Mouse (Mus musculus): ENCODE measurements around the gene Stambpl1. TPM values are rescaled to one million over a fixed set of nuclear protein-coding genes. Genes with fewer than 3 reads are reported as not detected.
A peak's percentile ranks its signal among the peaks of the same experiment; 100 is the strongest.

Stambpl1 gene
- polyA plus RNA-seq, 1 experiment from 2014 or later, result 5.7 TPM

DNA sequence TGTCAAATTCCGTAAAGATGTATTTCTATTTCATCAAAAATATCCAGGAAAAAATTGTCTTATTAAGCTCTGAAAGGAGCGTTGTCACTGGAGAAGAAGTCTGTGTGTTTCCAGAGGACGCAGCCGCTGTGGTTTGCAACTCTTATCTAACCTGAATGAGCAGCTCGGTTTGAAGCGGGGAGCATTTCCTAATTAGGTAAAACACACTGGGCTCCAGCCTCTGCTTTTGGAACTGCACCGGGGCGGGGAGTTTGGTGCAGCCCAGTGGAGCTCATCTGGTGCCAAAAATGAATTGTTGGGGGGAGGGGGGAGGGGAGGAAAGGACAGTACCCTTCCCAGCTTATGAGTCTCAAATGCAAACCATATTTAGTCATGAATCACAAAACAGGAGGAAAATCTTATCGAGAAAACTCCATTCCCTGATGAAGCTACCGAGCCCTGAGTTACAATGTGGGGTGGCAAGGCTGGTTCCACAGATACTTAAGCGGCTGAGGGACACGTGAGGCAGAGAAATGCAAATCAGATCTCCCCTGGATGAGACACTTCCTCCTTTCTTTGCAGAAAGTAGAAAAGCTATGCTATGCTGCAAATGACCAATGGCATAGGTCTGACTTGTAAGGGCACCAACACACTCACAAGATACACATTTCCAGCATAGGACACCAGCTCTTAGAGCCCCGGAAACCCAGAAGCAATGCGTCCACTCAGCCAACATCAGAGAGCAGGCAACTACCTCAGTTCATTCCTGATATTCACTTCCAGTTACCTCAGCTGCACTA, 62.3 kb downstream of the Stambpl1 start:
- Histone ChIP-seq H3K9ac (ENCODE audit: low read depth, low read length) (no peak overlapping the region), H3K27me3 (replicated peaks; ENCODE audit: control insufficient read depth, insufficient read depth, low read length) (no peaks in the 10 kb centered on the region), H3K9me3 (ENCODE audit: control insufficient read depth, low read length) (no peaks in the 10 kb centered on the region), H3K27ac (ENCODE audit: low read depth, low read length) (no peak overlapping the region), H3K36me3 (ENCODE audit: control insufficient read depth, insufficient read depth, low read length) (no peaks in the 10 kb centered on the region), H3K4me2 (peak overlapping the region; percentile 41), H3K4me1 (replicated peaks; ENCODE audit: control insufficient read depth, insufficient read depth, low read length) (no peaks in the 10 kb centered on the region; the same call in none of the 2 replicates), H3K4me3 (ENCODE audit: low read depth, low read length) (0 out of 2 replicates have a peak overlapping the region, but pooled peaks have one; percentile 3)
- WGBS, result 25% methylated on average over 14 of the region's 14 CpGs
- DNase-seq (ENCODE audit: low spot score) (no peak), ATAC-seq (replicated peaks; ENCODE audit: low FRiP score) (no peak)

DNA sequence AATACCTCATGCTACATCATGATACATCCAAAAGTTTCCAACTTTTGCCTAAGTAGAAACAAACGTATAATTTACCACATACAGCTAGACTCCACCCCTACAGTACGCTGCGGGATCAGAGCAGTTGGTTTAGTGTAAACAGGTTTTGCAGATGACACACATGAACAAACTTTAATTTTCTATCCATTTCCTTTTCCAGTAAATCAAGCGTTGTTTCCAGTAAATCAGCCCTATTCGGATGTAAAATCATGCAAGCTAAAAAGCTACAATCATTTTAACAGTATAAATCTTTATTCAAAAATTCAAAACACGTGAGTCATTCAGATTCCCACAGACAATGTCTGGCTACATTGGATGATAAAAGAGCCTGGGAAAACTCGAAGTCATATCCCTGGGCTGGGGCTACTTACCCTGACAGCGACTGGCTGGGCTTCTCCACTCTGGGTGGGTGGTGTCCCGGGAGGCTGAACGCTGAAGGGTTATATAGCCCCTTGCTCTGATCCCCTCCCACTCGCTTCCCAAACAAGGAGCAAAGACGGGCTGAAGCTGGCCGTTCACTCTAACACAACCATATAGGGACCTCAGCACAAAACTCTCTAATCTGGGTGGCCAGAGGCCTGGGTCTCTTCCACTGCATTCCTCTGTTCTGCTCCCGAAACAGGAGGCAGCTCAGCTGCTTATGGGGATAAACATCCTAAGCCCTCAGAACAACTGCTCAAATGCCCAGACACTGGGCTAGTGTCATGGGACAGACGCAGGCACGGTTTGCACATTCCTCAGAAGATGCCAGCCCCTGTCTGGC, 63.1 kb downstream of the Stambpl1 start, which contains the start of gene Acta2:
Gene Acta2, minus strand, starts transcription at position 711 of the 802 bp plus-strand sequence.
- DNase-seq (ENCODE audit: low spot score) (no peak), ATAC-seq (replicated peaks; ENCODE audit: low FRiP score) (no peak)
- H3K4me3 ChIP-seq (ENCODE audit: low read depth, low read length), result no peak within 1 kb of the TSS

GRCm38 (mm10) chr19:34256149-34256548, 64.1 kb downstream of the Stambpl1 start:
- Histone ChIP-seq H3K4me3 (ENCODE audit: low read depth, low read length) (no peak overlapping the region), H3K27ac (ENCODE audit: low read depth, low read length) (no peak overlapping the region), H3K4me1 (replicated peaks; ENCODE audit: control insufficient read depth, insufficient read depth, low read length) (no peaks in the 10 kb centered on the region; the same call in none of the 2 replicates), H3K9ac (ENCODE audit: low read depth, low read length) (no peak overlapping the region), H3K9me3 (ENCODE audit: control insufficient read depth, low read length) (no peaks in the 10 kb centered on the region), H3K36me3 (ENCODE audit: control insufficient read depth, insufficient read depth, low read length) (no peaks in the 10 kb centered on the region), H3K27me3 (replicated peaks; ENCODE audit: control insufficient read depth, insufficient read depth, low read length) (no peaks in the 10 kb centered on the region), H3K4me2 (no peak overlapping the region)
- WGBS, result 85% methylated on average over 5 of the region's 5 CpGs
- no peak for DNase-seq (ENCODE audit: low spot score)
- ATAC-seq (replicated peaks; ENCODE audit: low FRiP score), result no peak

More for the DNA sequence above, 63.1 kb downstream of the Stambpl1 start, which contains the start of gene Acta2:
- Histone ChIP-seq H3K9me3 (ENCODE audit: control insufficient read depth, low read length) (no peaks in the 10 kb centered on the region), H3K4me1 (replicated peaks; ENCODE audit: control insufficient read depth, insufficient read depth, low read length) (no peaks in the 10 kb centered on the region; the same call in none of the 2 replicates), H3K27me3 (replicated peaks; ENCODE audit: control insufficient read depth, insufficient read depth, low read length) (no peaks in the 10 kb centered on the region), H3K36me3 (ENCODE audit: control insufficient read depth, insufficient read depth, low read length) (no peaks in the 10 kb centered on the region), H3K27ac (ENCODE audit: low read depth, low read length) (no peak within 1 kb of the TSS), H3K4me2 (peak within 1 kb of the TSS; percentile 41), H3K9ac (ENCODE audit: low read depth, low read length) (no peak within 1 kb of the TSS)
- 64% methylated on average over 16 of the region's 16 CpGs for WGBS

- WGBS, result 81% methylated on average over 2 of the region's 2 CpGs
- H3K36me3 ChIP-seq (ENCODE audit: control insufficient read depth, insufficient read depth, low read length), result no peaks in the 10 kb centered on the region
- no peak overlapping the region for H3K4me3 ChIP-seq (ENCODE audit: low read depth, low read length)
- no peaks in the 10 kb centered on the region; the same call in none of the 2 replicates for H3K4me1 ChIP-seq (replicated peaks; ENCODE audit: control insufficient read depth, insufficient read depth, low read length)
- ATAC-seq (replicated peaks; ENCODE audit: low FRiP score) (no peak), DNase-seq (ENCODE audit: low spot score) (no peak)
- H3K27ac ChIP-seq (ENCODE audit: low read depth, low read length), result no peak overlapping the region
- no peak overlapping the region for H3K4me2 ChIP-seq
- no peaks in the 10 kb centered on the region for H3K9me3 ChIP-seq (ENCODE audit: control insufficient read depth, low read length)
- no peaks in the 10 kb centered on the region for H3K27me3 ChIP-seq (replicated peaks; ENCODE audit: control insufficient read depth, insufficient read depth, low read length)
- H3K9ac ChIP-seq (ENCODE audit: low read depth, low read length), result no peak overlapping the region
Observed at GRCm38 (mm10) chr19:34256936-34257335, 64.9 kb downstream of the Stambpl1 start.

GRCm38 (mm10) chr19:34262273-34262974, 70.4 kb downstream of the Stambpl1 start:
- Histone ChIP-seq H3K4me2 (no peak overlapping the region), H3K4me1 (replicated peaks; ENCODE audit: control insufficient read depth, insufficient read depth, low read length) (no peaks in the 10 kb centered on the region; the same call in 1 of the 2 replicates), H3K27me3 (replicated peaks; ENCODE audit: control insufficient read depth, insufficient read depth, low read length) (no peaks in the 10 kb centered on the region), H3K27ac (ENCODE audit: low read depth, low read length) (no peak overlapping the region), H3K9ac (ENCODE audit: low read depth, low read length) (no peak overlapping the region), H3K9me3 (ENCODE audit: control insufficient read depth, low read length) (no peaks in the 10 kb centered on the region), H3K4me3 (ENCODE audit: low read depth, low read length) (no peak overlapping the region), H3K36me3 (ENCODE audit: control insufficient read depth, insufficient read depth, low read length) (no peaks in the 10 kb centered on the region)
- DNase-seq (ENCODE audit: low spot score) (no peak), ATAC-seq (replicated peaks; ENCODE audit: low FRiP score) (no peak)
- WGBS, result 63% methylated on average over 2 of the region's 2 CpGs

DNA sequence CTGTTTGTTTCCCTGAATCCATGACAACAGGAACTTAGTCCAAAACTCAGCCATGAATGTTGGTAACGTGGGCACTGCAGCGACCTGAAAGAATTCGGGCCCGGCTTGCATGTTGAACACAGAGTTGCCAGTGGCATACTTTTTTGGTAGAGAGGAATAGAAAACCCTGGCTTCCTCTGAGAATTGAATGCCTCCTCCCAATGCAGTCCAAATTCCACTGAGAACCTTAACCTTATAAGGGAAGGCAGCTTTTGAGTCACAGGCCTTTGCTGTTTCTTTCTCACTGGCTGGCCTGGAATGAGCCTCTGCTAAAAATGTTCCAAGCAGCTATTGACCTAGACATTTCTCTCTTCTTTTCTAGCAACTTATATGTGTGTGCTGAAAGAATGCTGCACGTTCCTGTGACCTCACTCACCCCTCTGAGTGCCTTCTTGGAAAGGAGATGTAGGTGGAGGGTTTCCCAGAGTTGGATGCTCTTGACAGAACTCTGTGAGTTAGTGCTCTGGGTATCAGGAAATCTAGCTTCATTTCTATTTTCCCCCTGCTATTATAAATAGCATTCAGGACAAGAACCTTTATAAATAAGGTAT, 73.7 kb downstream of the Stambpl1 start:
- Histone ChIP-seq H3K4me1 (replicated peaks; ENCODE audit: control insufficient read depth, insufficient read depth, low read length) (no peaks in the 10 kb centered on the region; the same call in 1 of the 2 replicates), H3K4me2 (no peak overlapping the region), H3K4me3 (ENCODE audit: low read depth, low read length) (no peak overlapping the region), H3K27me3 (replicated peaks; ENCODE audit: control insufficient read depth, insufficient read depth, low read length) (no peaks in the 10 kb centered on the region), H3K9me3 (ENCODE audit: control insufficient read depth, low read length) (no peaks in the 10 kb centered on the region), H3K9ac (ENCODE audit: low read depth, low read length) (no peak overlapping the region), H3K27ac (ENCODE audit: low read depth, low read length) (no peak overlapping the region), H3K36me3 (ENCODE audit: control insufficient read depth, insufficient read depth, low read length) (no peaks in the 10 kb centered on the region)
- DNase-seq (ENCODE audit: low spot score) (no peak), ATAC-seq (replicated peaks; ENCODE audit: low FRiP score) (no peak)
- WGBS, result 79% methylated on average over 5 of the region's 5 CpGs

GRCm38 (mm10) chr19:34268991-34269390, 77.0 kb downstream of the Stambpl1 start:
- Histone ChIP-seq H3K4me3 (ENCODE audit: low read depth, low read length) (no peak overlapping the region), H3K36me3 (ENCODE audit: control insufficient read depth, insufficient read depth, low read length) (no peaks in the 10 kb centered on the region), H3K9ac (ENCODE audit: low read depth, low read length) (no peak overlapping the region), H3K9me3 (ENCODE audit: control insufficient read depth, low read length) (no peaks in the 10 kb centered on the region), H3K4me1 (replicated peaks; ENCODE audit: control insufficient read depth, insufficient read depth, low read length) (no peaks in the 10 kb centered on the region), H3K27ac (ENCODE audit: low read depth, low read length) (no peak overlapping the region), H3K4me2 (no peak overlapping the region), H3K27me3 (replicated peaks; ENCODE audit: control insufficient read depth, insufficient read depth, low read length) (no peaks in the 10 kb centered on the region)
- no peak for DNase-seq (ENCODE audit: low spot score)
- ATAC-seq (replicated peaks; ENCODE audit: low FRiP score), result no peak
- WGBS, result 48% methylated on average over 1 of the region's 1 CpGs

DNA sequence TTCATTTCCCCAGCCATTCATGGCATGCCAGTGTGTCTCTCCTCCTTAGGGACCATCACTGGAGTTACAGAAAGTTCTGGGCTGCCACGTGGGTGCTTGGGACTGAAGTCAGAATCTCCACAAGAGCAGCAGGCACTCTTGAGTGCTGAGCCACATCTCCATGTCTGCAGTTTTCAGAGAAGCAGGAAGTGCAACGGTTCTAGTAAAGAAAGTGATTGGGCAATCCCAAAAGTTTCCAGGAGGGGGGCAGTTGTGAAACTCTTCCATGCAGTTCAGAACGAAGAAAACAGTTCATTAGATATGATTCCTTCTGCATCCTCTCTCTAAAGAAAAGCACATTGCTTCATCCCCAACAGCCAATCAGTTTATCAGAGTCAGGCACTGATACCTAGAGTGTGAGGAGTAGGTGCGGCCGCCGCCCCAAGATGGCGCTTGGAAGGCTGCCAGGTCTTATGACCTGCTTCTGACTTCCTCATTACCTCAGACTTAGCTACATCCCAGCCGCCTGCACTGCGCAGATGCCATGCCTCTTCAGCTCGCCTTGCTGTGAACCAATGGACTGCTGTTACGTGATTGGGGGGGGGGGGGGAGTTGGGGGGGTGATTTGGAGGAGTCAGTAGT, 78.2 kb downstream of the Stambpl1 start:
- no peak for ATAC-seq (replicated peaks; ENCODE audit: low FRiP score)
- 77% methylated on average over 11 of the region's 11 CpGs for WGBS
- no peaks in the 10 kb centered on the region for H3K4me1 ChIP-seq (replicated peaks; ENCODE audit: control insufficient read depth, insufficient read depth, low read length)
- no peaks in the 10 kb centered on the region for H3K36me3 ChIP-seq (ENCODE audit: control insufficient read depth, insufficient read depth, low read length)
- no peak for DNase-seq (ENCODE audit: low spot score)
- no peak overlapping the region for H3K9ac ChIP-seq (ENCODE audit: low read depth, low read length)
- H3K4me2 ChIP-seq, result no peak overlapping the region
- H3K9me3 ChIP-seq (ENCODE audit: control insufficient read depth, low read length), result no peaks in the 10 kb centered on the region
- no peaks in the 10 kb centered on the region for H3K27me3 ChIP-seq (replicated peaks; ENCODE audit: control insufficient read depth, insufficient read depth, low read length)
- no peak overlapping the region for H3K27ac ChIP-seq (ENCODE audit: low read depth, low read length)
- no peak overlapping the region for H3K4me3 ChIP-seq (ENCODE audit: low read depth, low read length)
